Mouse (Mus musculus) stomach, postnatal 0 days (tissue): ENCODE measurements around the gene Dnajc16. TPM values are rescaled to one million over a fixed set of nuclear protein-coding genes. Genes with fewer than 3 reads are reported as not detected.

Experiments
- ATAC-seq: fragments of 200-750 bp; cut with Nextera tagmentation; 2 replicates; pipeline ENCODE4 v1.8.0; 2017; ENCODE audit not compliant: low FRiP score, low TSS enrichment
- DNase-seq: peaks from one replicate; pipeline ENCODE4 v3.0.0-alpha.2; 2016; ENCODE audit warnings: low spot score
- H3K27ac ChIP-seq: fragments of 300-500 bp; sonication (generic); replicated peaks from 2 replicates; pipeline ENCODE4 v1.5.1; 2014; ENCODE audit warnings: mild to moderate bottlenecking, control low read depth
- H3K27me3 ChIP-seq: fragments of 300-500 bp; sonication (generic); 2 replicates; pipeline ENCODE4 v1.6.1; 2014; ENCODE audit warnings: low read length; ENCODE audit not compliant: control insufficient read depth, insufficient read depth
- H3K36me3 ChIP-seq: fragments of 300-500 bp; sonication (generic); 2 replicates; pipeline ENCODE4 v1.6.1; 2014; ENCODE audit warnings: low read length, mixed read lengths; ENCODE audit not compliant: control insufficient read depth, insufficient read depth
- H3K4me1 ChIP-seq: fragments of 300-500 bp; sonication (generic); replicated peaks from 2 replicates; pipeline ENCODE4 v1.6.1; 2014; ENCODE audit warnings: antibody characterized with exemption; ENCODE audit not compliant: control insufficient read depth, insufficient read depth
- H3K4me2 ChIP-seq: fragments of 300-500 bp; sonication (generic); replicated peaks from 2 replicates; pipeline ENCODE4 v1.6.1; 2014; ENCODE audit warnings: low read depth, mild to moderate bottlenecking, control low read depth, moderate library complexity
- H3K4me3 ChIP-seq: fragments of 300-500 bp; sonication (generic); 2 replicates; pipeline ENCODE4 v1.5.1; 2014; ENCODE audit warnings: low read depth, low read length, control low read depth
- H3K9ac ChIP-seq: fragments of 300-500 bp; sonication (generic); 2 replicates; pipeline ENCODE4 v1.6.1; 2014; ENCODE audit warnings: mild to moderate bottlenecking, low read length, control low read depth, mixed read lengths
- H3K9me3 ChIP-seq: fragments of 300-500 bp; sonication (generic); 2 replicates; pipeline ENCODE4 v1.6.1; 2016; ENCODE audit warnings: low read length; ENCODE audit not compliant: control insufficient read depth
- CTCF ChIP-seq: IDR thresholded peaks from 2 replicates; pipeline ENCODE4 v1.5.1; 2016; ENCODE audit warnings: antibody characterized with exemption, low read depth, mild to moderate bottlenecking, moderate library complexity
- EP300 ChIP-seq: optimal IDR thresholded peaks from 2 replicates; pipeline ENCODE3; 2016; ENCODE audit warnings: antibody characterized with exemption
- WGBS: fragments of 180-500 bp; shearing (Covaris S2); extraction: QIAGEN DNeasy Blood & Tissue Kit; methylation state at CpG from one replicate; pipeline ENCODE4 v1.1.7; 2014; 5-methylcytosine and 5-hydroxymethylcytosine counted together
- polyA plus RNA-seq: library from polyadenylated mRNA; unstranded; fragments of >200 nt; fragmentation: Nextera tagmentation; extraction: Ambion mirVana; gene quantifications from 2 replicates; pipeline ENCODE4 v1.2.1, GENCODE M21; 2015

Gene Dnajc16
- polyA plus RNA-seq, 1 experiment from 2014 or later: 3.1 TPM

GRCm38 (mm10) chr4:141809850-141810464, 19.2 kb upstream of the Dnajc16 start:
- Histone ChIP-seq H3K4me1 (no peaks in the 10 kb centered on the region), H3K9me3 (no peaks in the 10 kb centered on the region), H3K9ac (no peak overlapping the region), H3K36me3 (peaks cover 51% of the 10 kb centered on the region), H3K27ac (no peak overlapping the region), H3K4me2 (no peak overlapping the region), H3K27me3 (no peaks in the 10 kb centered on the region), H3K4me3 (no peak overlapping the region)
- WGBS: 75% methylated on average over 8 of the region's 8 CpGs
- TF ChIP-seq CTCF (peak; percentile 82), EP300 (no peak)
- DNase-seq (peak; percentile 68), ATAC-seq (peak; percentile 56)

- Histone ChIP-seq H3K4me3 (no peak overlapping the region), H3K9me3 (no peaks in the 10 kb centered on the region), H3K4me1 (no peaks in the 10 kb centered on the region), H3K27ac (no peak overlapping the region), H3K4me2 (no peak overlapping the region), H3K27me3 (no peaks in the 10 kb centered on the region), H3K9ac (no peak overlapping the region), H3K36me3 (peaks cover 35% of the 10 kb centered on the region)
- TF ChIP-seq EP300 (no peak), CTCF (no peak)
- 95% methylated on average over 8 of the region's 8 CpGs for WGBS
- ATAC-seq: no peak
- DNase-seq: no peak
Observed at GRCm38 (mm10) chr4:141805886-141806285, 15.2 kb upstream of the Dnajc16 start.

- no peak for ATAC-seq
- Histone ChIP-seq H3K4me2 (no peak overlapping the region), H3K4me3 (no peak overlapping the region), H3K27me3 (no peaks in the 10 kb centered on the region), H3K9me3 (no peaks in the 10 kb centered on the region), H3K27ac (no peak overlapping the region), H3K36me3 (peaks cover 25% of the 10 kb centered on the region; the same call in 1 of the 2 replicates), H3K4me1 (no peaks in the 10 kb centered on the region), H3K9ac (no peak overlapping the region)
- TF ChIP-seq CTCF: no peak
- no peak for TF ChIP-seq EP300
- WGBS: 89% methylated on average over 4 of the region's 4 CpGs
- DNase-seq: no peak
Observed at GRCm38 (mm10) chr4:141804105-141804504, 13.4 kb upstream of the Dnajc16 start.

GRCm38 (mm10) chr4:141797545-141797944, 6.8 kb upstream of the Dnajc16 start:
- DNase-seq: no peak
- H3K4me1 ChIP-seq: no peaks in the 10 kb centered on the region
- H3K4me2 ChIP-seq: no peak overlapping the region
- H3K27ac ChIP-seq: no peak overlapping the region
- TF ChIP-seq CTCF: no peak
- TF ChIP-seq EP300: no peak
- ATAC-seq: no peak
- H3K36me3 ChIP-seq: peaks cover 4% of the 10 kb centered on the region
- H3K4me3 ChIP-seq: no peak overlapping the region
- 93% methylated on average over 5 of the region's 5 CpGs for WGBS
- H3K9ac ChIP-seq: no peak overlapping the region
- H3K9me3 ChIP-seq: no peaks in the 10 kb centered on the region
- no peaks in the 10 kb centered on the region for H3K27me3 ChIP-seq

GRCm38 (mm10) chr4:141796954-141797353, 6.2 kb upstream of the Dnajc16 start:
- Histone ChIP-seq H3K9me3 (no peaks in the 10 kb centered on the region), H3K4me3 (no peak overlapping the region), H3K27me3 (no peaks in the 10 kb centered on the region), H3K4me2 (no peak overlapping the region), H3K9ac (no peak overlapping the region), H3K36me3 (peaks cover 4% of the 10 kb centered on the region), H3K4me1 (no peaks in the 10 kb centered on the region), H3K27ac (no peak overlapping the region)
- DNase-seq: no peak
- no peak for TF ChIP-seq CTCF
- TF ChIP-seq EP300: no peak
- 91% methylated on average over 4 of the region's 4 CpGs for WGBS
- no peak for ATAC-seq

- H3K27me3 ChIP-seq: no peaks in the 10 kb centered on the region
- TF ChIP-seq CTCF: no peak
- ATAC-seq: no peak
- 0 out of 2 replicates have a peak overlapping the region, but pooled peaks have one; percentile 13 for H3K9ac ChIP-seq
- H3K27ac ChIP-seq: no peak overlapping the region
- H3K4me1 ChIP-seq: no peaks in the 10 kb centered on the region
- no peak overlapping the region for H3K4me3 ChIP-seq
- 81% methylated on average over 7 of the region's 7 CpGs for WGBS
- DNase-seq: no peak
- no peaks in the 10 kb centered on the region for H3K9me3 ChIP-seq
- H3K36me3 ChIP-seq: peaks cover 4% of the 10 kb centered on the region
- H3K4me2 ChIP-seq: no peak overlapping the region
Observed at GRCm38 (mm10) chr4:141796356-141796755, 5.6 kb upstream of the Dnajc16 start.
